Mouse (Mus musculus): ENCODE results near the gene Nectin2.

DNA sequence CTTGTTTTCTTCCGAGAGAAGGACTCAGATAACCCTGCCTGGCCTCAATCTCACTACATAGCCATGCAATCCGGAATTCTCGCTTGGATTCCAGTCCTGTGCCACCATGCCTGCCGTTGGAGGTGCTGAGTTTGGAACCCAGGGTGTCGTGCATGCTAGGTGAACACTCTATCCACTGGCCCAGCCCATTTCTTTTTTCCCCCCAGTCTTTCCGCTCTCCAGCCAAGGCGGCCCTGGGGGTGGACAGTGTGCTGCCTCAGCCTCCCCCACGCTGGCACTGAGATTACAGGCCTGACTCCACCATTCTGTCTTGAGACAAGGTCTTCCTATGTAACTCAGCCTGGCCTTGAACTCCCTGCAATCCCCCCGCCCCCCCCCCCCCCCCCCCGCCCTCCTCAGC is 4.3 kb downstream of the Nectin2 start:
- TF ChIP-seq POLR2A (IDR thresholded peaks at IDR 0.05; ENCODE audit: borderline replicate concordance, insufficient read depth, low read length) (no peak), CTCF (IDR thresholded peaks at IDR 0.05; ENCODE audit: borderline replicate concordance, insufficient read depth, low read depth, low read length) (no peak)

Measured in cerebellum, adult 2 months (tissue).